Mouse (Mus musculus): ENCODE measurements around the gene Hoxc5.

The Hoxc5 gene

DNA sequence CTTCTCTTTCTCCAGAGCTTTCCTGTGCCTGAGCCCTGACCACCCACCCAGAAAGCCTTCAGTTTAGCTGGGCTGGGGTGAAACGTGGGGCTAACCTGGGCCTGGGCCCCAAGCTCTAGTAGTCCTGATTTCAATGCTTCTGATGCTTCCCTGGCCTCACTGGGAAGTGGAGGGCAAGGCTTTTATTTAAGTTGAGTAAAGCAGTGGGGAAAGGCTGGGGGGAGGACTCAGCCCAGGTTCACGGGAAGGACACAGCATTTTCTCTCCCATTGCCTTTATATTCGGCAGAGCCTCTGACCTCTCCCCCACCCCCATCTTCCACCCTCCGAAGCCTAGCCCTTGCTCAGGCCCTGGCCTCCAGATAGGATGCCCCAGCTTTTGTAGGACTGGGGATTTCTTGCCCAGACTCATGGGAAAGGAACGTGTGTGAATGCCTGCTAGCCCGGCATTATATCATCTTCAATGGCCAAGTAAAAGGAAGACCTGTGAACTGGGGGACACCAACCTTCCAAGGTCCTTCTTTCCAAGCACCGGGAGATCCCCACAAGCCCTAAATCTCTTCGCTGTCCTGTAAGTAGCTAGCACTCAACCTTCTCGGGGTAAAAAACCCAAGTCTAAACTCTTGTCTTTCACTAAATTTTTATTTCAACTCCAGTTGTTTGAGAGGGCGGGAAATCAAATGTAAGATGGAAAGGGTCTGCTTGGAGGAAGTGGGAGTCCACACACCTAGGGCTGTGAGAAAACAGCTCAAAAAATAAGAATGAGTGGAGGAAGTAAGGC lies 71.6 kb downstream of the Hoxc5 start:
- no peak for DNase-seq (ENCODE audit: low spot score in 2 of 2)

DNA sequence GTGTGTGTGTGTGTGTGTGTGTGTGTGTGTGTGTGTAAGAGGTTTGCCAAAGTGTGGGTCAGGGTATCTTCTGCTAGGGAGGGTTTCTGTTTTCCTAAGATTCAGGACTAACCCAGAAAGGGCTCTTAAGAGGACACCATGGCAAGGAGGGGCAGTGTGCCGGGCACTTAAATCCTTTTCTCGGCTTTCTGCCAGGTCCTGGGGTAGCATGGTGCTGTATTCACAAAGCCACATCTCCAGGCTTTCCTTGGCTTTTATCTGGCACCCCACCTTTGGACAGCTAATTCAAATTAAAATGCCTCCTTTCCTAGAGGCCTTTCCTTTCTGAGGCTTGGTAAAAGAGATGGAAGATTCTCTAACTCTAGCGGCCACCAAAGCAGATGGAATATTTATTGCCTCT lies 72.4 kb downstream of the Hoxc5 start:
- no peak for DNase-seq (ENCODE audit: low spot score in 2 of 2)

- no peak for DNase-seq (ENCODE audit: low spot score in 2 of 2)
These were observed 73.4 kb downstream of the Hoxc5 start for GRCm38 (mm10) chr15:103040601-103041000.

DNA sequence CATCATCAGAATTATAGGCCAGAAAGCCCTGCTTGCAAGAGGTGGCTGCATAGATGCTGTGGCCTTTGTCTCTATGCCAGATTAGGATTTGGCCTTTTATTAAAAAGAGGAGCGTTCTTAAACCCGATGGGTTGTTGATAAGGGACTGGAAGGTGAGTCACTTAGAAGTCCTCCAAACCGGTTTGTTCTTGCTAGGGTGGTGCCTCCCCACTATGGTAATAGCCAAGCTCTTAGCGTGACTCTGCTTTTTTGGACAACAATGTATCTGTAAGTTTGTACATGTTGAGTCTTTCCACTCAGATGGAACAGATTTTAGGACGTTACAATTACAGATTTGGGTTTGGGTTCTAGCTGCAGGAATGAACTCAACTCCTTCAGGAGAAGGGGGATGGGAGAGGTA lies 74.4 kb downstream of the Hoxc5 start:
- no peak for DNase-seq (ENCODE audit: low spot score in 2 of 2)

GRCm38 (mm10) chr15:103042209-103042608 lies 75.0 kb downstream of the Hoxc5 start:
- no peak for DNase-seq (ENCODE audit: low spot score in 2 of 2)

DNA sequence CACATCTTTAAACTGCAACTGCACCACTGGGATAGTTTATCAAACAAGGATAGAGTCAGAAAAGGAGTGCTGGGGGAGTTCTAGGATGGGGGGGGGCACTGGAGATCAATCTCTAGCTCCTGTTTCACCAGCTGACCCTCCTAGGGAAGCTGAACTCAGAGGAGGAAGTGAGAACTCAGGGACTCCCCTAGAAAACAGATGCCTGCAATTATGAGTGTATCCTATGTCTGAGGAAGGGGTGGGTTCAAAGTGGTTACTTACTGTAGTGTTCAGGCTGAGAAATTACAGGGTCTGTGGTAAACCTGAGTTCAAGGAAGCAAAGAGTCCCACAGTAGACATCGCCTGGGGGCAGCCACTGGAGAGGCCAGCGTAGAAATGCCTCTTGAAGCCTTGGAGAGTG lies 84.4 kb downstream of the Hoxc5 start:
- DNase-seq (ENCODE audit: low spot score in 2 of 2): no peak

GRCm38 (mm10) chr15:103053210-103053609 lies 86.0 kb downstream of the Hoxc5 start:
- no peak for DNase-seq (ENCODE audit: low spot score in 2 of 2)

- no peak for DNase-seq (ENCODE audit: low spot score in 2 of 2)
These were observed 89.2 kb downstream of the Hoxc5 start for GRCm38 (mm10) chr15:103056396-103056795.

DNA sequence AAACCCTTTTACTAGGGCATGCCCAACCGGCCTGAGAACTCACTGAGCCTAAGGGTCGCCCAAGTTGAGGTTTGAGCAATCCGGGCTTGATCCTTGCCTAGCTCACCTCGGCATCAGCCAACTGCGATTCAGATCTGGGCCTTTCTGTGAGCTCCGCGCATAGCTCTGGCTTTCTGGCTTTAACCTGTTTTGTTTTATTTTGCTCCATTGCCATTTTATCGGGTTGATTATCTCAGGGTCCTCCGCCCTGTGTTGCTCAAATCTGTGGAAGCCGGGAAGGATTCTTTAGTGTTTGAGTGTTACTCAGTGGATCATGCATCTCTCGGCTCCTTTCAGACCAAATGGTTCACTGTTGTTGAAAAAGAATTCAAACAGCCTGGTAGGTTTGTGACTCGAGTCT lies 91.5 kb downstream of the Hoxc5 start:
- DNase-seq (ENCODE audit: low spot score in 2 of 2): no peak

- DNase-seq (ENCODE audit: low spot score in 2 of 2): no peak
These were observed 92.2 kb downstream of the Hoxc5 start for GRCm38 (mm10) chr15:103059393-103059992.

- no peak for DNase-seq (ENCODE audit: low spot score in 2 of 2)
These were observed 92.7 kb downstream of the Hoxc5 start for GRCm38 (mm10) chr15:103060021-103060340.

DNA sequence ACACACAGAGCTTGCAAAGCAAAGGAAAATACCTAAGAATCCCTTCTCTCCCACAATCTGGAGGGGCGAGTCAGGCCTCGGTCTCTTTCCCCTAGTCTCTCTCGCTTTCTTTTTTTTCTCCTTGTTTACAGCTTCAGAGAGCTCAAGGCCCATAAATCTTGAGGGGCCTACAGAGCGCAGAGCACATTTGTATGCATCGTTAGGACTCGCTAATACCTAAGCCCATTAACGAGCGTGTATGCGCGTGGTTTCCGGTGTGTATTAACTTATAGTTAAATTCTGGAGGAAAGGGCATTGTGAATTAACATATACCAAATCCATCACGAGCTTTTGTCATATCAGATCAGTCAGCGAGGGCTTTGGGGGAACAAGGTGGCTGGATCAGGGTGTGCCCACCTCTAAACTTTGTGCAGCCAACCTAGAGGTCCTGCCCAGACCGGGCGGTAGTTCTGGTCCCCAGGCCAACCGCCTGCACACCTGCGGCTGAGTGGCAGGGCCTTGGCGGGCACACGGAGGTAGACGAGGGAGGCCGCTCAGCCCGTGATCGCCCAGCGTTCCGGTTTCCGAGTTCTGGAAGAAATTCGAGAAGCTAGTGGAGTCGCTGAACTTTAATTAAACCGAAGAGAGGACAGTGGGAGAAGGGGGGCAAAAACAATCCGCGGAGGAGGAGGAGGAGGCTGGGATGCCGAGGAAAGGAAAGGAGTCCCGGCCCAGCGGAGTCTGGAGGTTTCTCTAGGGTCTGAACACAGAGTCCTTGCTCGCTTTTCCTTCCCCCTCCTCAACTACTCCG lies 93.3 kb downstream of the Hoxc5 start:
- no peak for DNase-seq (ENCODE audit: low spot score in 2 of 2)

GRCm38 (mm10) chr15:103061131-103061825 lies 94.0 kb downstream of the Hoxc5 start:
- DNase-seq (ENCODE audit: low spot score in 2 of 2): no peak

- DNase-seq (ENCODE audit: low spot score in 2 of 2): no peak
These were observed 94.7 kb downstream of the Hoxc5 start for GRCm38 (mm10) chr15:103061988-103062387.

GRCm38 (mm10) chr15:103065642-103066041 lies 98.4 kb downstream of the Hoxc5 start:
- DNase-seq (ENCODE audit: low spot score in 2 of 2): no peak
